Mouse (Mus musculus) cerebellum, postnatal 25 days (tissue): Measurements from ENCODE around the gene Mei4.

Source experiments
- DNase-seq, 2 experiments: peaks; one replicate each; pipeline ENCODE4 v3.0.0; 2021; ENCODE audit warnings: mixed read lengths in 2 of 2

Mei4 gene

DNA sequence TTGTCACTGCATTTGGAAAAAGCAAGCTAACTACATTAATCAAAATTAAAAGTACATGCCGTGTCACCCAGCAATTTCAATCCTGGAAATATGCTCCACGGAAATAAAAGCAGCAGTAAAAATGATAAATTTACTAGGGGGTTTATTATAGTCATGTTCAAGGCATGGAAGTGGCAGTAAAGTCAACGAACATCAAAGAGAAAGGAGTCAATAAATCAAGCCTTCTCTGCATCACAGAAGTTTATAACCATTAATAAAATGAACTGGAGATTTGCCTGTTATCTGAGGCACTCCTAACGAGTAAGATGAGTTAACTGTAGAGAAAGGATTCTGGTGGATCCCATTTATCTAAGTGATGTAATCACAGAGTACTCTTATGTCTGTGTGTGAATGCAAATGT, 298.9 kb downstream of the Mei4 start:
- DNase-seq: no peak

DNA sequence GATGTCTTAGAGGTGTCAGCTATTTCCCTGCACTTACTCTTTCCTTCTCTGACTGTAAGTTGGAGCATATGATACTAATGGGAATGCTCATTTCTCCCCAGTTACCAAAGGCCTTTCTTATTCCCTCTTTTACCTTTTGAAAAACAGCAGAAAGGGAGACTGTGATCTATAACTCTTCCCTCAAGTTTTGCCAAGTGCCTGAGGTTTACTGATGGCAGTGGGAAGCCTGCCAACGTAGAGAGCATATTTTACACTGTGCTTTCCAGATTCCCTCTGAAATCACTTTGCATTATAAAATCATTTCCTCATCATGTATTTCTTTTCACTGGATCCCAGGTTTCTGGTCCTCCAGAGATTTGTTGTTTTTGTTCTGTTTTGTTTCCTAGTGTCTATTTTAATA, 354.5 kb downstream of the Mei4 start:
- DNase-seq: no peak

DNA sequence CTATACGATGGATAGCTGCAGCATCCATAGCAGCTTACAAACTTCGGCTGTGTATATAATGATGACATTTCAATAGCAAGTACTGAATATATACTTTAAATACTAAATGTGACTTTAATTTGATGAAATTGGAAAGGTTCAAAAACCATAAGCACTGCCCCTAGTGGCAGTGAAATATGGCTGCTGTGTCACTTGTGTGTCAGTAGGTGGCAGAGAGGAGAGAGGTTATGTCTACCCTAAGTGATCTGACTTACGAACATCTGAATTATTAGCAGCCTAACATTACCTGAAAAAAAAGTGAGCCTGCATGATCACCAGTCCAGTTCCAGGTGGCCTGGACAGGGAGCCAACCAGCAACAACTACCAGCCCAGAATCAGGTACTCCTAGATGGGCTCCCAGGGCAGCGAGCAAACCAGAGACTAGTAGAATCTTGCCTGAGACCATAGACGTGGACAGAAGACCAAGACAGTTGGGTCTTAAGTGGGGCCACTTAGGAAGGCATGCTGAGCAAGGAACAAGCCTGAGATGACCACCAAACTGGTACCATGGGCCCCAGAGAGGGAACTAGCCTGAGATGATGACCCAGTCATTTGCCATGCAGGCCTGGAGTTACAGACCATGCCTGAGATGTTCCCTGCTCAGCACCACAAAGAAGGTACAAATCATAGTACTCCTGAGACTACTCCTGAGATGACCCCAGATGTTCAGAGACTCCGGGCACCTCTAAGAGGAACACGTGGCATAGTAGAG, 384.4 kb downstream of the Mei4 start:
- DNase-seq: no peak
